Mouse (Mus musculus) kidney, embryonic 14.5 days (tissue): ENCODE results near the gene Sult2a7. TPM values are rescaled to one million over a fixed set of nuclear protein-coding genes. Genes with fewer than 3 reads are reported as not detected.

Experiments used
- ATAC-seq: fragments of 200-750 bp; cut with Nextera tagmentation; 2 replicates; pipeline ENCODE4 v1.8.0; 2017; ENCODE audit warnings: moderate number of reproducible peaks, mild to moderate bottlenecking, moderate TSS enrichment, moderate library complexity; ENCODE audit not compliant: low FRiP score, low TSS enrichment
- H3K27ac ChIP-seq: fragments of 300-500 bp; sonication (generic); 2 replicates; pipeline ENCODE4 v1.5.1; 2014; ENCODE audit warnings: low read depth, mild to moderate bottlenecking, low read length, moderate library complexity, mixed read lengths
- H3K27me3 ChIP-seq: fragments of 300-500 bp; sonication (generic); 2 replicates; pipeline ENCODE4 v1.6.1; 2014; ENCODE audit warnings: mild to moderate bottlenecking, low read length; ENCODE audit not compliant: control insufficient read depth, insufficient read depth
- H3K36me3 ChIP-seq: fragments of 300-500 bp; sonication (generic); 2 replicates; pipeline ENCODE4 v1.6.1; 2014; ENCODE audit warnings: low read length, mixed read lengths; ENCODE audit not compliant: control insufficient read depth, insufficient read depth
- H3K4me1 ChIP-seq: fragments of 300-500 bp; sonication (generic); 2 replicates; pipeline ENCODE4 v1.6.1; 2014; ENCODE audit warnings: low read length, mixed read lengths; ENCODE audit not compliant: control insufficient read depth, insufficient read depth
- H3K4me2 ChIP-seq: fragments of 300-500 bp; sonication (generic); replicated peaks from 2 replicates; pipeline ENCODE4 v1.6.1; 2014; ENCODE audit warnings: low read depth, mild to moderate bottlenecking, low read length
- H3K4me3 ChIP-seq: fragments of 300-500 bp; sonication (generic); 2 replicates; pipeline ENCODE4 v1.5.1; 2014; ENCODE audit warnings: mild to moderate bottlenecking, low read length
- H3K9ac ChIP-seq: fragments of 300-500 bp; sonication (generic); 2 replicates; pipeline ENCODE4 v1.6.1; 2014; ENCODE audit warnings: low read depth, mild to moderate bottlenecking, low read length, moderate library complexity
- H3K9me3 ChIP-seq: fragments of 300-500 bp; sonication (generic); 2 replicates; pipeline ENCODE4 v1.6.1; 2016; ENCODE audit warnings: low read length; ENCODE audit not compliant: control insufficient read depth
- WGBS: fragments of 180-500 bp; shearing (Covaris S2); extraction: QIAGEN DNeasy Blood & Tissue Kit; methylation state at CpG from one replicate; pipeline ENCODE4 v1.1.7; 2014; 5-methylcytosine and 5-hydroxymethylcytosine counted together
- polyA plus RNA-seq: library from polyadenylated mRNA; unstranded; fragments of >200 nt; fragmentation: Nextera tagmentation; extraction: Ambion mirVana; gene quantifications from 2 replicates; pipeline ENCODE4 v1.2.1, GENCODE M21; 2014

The Sult2a7 gene
- not detected in 2 replicates for polyA plus RNA-seq

- H3K9ac ChIP-seq = no peak within 1 kb of the TSS
- WGBS = 93% methylated on average over 4 of the region's 4 CpGs
- no peak within 1 kb of the TSS for H3K4me2 ChIP-seq
- ATAC-seq = no peak
- H3K4me1 ChIP-seq = no peaks in the 10 kb centered on the region
- no peaks in the 10 kb centered on the region for H3K27me3 ChIP-seq
- no peak within 1 kb of the TSS for H3K27ac ChIP-seq
- H3K36me3 ChIP-seq = no peaks in the 10 kb centered on the region
- peaks cover 8% of the 10 kb centered on the region; the same call in 1 of the 2 replicates for H3K9me3 ChIP-seq
- H3K4me3 ChIP-seq = no peak within 1 kb of the TSS
Observed at GRCm38 (mm10) chr7:14494130-14494529, at the start of gene Sult2a7. Sult2a7 (minus strand) TSS chr7:14494230.

DNA sequence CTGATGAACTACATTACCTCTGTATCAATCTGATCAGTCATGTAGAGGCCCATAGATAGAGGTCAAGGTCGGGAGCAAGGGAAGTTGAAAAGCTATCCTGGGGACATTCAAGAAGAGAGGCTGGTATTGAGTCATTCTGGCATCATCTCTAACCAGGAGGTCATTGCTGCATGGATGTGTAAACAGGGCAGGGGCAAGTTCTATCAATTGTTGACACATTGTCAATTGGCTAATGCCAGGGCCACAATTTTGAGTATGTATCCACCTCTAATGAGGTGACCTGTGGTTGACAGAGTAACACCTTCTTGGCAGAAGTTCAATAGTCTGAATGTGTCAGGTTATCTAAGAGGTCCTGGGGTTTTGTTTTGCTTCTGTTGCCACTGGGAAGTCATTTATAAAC lies 31.2 kb upstream of the Sult2a7 start:
- no peak overlapping the region for H3K4me3 ChIP-seq
- peaks cover 16% of the 10 kb centered on the region for H3K9me3 ChIP-seq
- no peaks in the 10 kb centered on the region for H3K4me1 ChIP-seq
- ATAC-seq = no peak
- H3K27ac ChIP-seq = no peak overlapping the region
- no peak overlapping the region for H3K9ac ChIP-seq
- WGBS = 67% methylated on average over 1 of the region's 1 CpGs
- no peak overlapping the region for H3K4me2 ChIP-seq
- H3K27me3 ChIP-seq = no peaks in the 10 kb centered on the region
- H3K36me3 ChIP-seq = no peaks in the 10 kb centered on the region

DNA sequence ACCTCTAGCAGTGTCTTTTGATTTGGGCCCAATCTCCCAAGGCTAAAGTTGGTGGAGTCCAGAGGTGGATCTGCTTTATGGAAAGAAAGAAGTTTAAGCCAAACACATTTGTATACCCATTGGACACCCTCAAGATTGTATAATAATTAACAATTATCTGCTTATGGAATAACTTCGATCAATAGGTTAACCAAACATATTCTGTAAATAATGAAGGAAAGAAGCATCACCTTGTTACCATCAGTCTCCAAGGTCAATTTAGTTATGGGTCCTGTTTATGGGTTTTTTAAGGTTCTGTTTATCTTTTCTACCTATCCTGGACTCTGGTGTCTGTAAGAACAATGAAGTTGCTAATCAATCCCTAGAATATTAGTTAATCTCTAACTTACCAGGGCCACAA lies 28.6 kb upstream of the Sult2a7 start:
- Histone ChIP-seq H3K9ac (no peak overlapping the region), H3K27me3 (no peaks in the 10 kb centered on the region), H3K4me3 (no peak overlapping the region), H3K36me3 (no peaks in the 10 kb centered on the region), H3K4me1 (no peaks in the 10 kb centered on the region), H3K9me3 (peaks cover 19% of the 10 kb centered on the region), H3K4me2 (no peak overlapping the region), H3K27ac (no peak overlapping the region)
- 89% methylated on average over 1 of the region's 1 CpGs for WGBS
- no peak for ATAC-seq

DNA sequence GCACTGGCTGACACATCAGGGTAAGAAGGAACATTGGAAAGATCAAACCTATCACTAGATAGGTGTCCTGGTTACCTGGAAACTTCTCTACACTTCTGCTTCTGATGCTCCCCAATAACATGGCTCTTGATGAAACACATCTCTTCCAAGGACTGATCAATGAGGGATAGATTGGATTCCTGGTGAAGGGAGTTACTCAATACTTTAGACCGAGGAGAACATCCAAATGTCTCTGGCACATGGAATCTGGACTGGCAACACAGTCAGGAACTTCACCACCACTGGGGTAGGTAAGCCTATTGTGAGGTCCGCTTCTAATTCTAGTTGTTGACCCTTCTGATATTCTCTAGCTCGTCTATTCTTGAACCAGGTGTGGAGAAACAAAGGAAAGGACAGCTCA lies 24.3 kb upstream of the Sult2a7 start:
- 80% methylated on average over 3 of the region's 3 CpGs for WGBS
- Histone ChIP-seq H3K27ac (no peak overlapping the region), H3K4me3 (no peak overlapping the region), H3K4me1 (no peaks in the 10 kb centered on the region), H3K9me3 (peaks cover 16% of the 10 kb centered on the region), H3K27me3 (no peaks in the 10 kb centered on the region), H3K4me2 (no peak overlapping the region), H3K9ac (no peak overlapping the region), H3K36me3 (no peaks in the 10 kb centered on the region)
- no peak for ATAC-seq

- Histone ChIP-seq H3K27ac (no peak overlapping the region), H3K4me2 (no peak overlapping the region), H3K9me3 (peaks cover 8% of the 10 kb centered on the region; the same call in 1 of the 2 replicates), H3K4me1 (no peaks in the 10 kb centered on the region), H3K27me3 (no peaks in the 10 kb centered on the region), H3K4me3 (no peak overlapping the region), H3K36me3 (no peaks in the 10 kb centered on the region), H3K9ac (no peak overlapping the region)
- ATAC-seq = no peak
- 76% methylated on average over 3 of the region's 3 CpGs for WGBS
Observed at GRCm38 (mm10) chr7:14492886-14493285, 1.1 kb downstream of the Sult2a7 start.

DNA sequence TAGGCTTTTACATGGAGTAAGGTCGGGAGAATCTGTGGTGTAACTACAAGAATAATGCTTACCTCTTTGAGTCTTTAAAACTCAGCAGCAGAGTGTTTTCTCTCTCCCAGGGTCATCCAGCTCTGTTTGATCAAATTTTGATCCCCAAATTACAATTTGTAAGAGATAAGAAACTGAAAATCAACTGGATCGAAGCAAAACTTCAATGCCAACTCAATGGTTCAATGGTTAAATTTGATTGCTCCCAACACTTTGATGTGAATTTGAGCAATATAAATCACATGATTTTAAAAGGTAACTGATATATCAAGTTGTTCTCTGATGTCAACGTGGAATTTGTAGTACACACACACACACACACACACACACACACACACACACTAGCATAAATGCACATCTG lies 47.5 kb downstream of the Sult2a7 start, which contains the start of gene Sult2a8:
Gene Sult2a8 (minus strand): TSS at position 236 of the 400 bp plus-strand sequence.
- Histone ChIP-seq H3K36me3 (no peaks in the 10 kb centered on the region), H3K9me3 (peaks cover 6% of the 10 kb centered on the region; the same call in 1 of the 2 replicates), H3K27me3 (no peaks in the 10 kb centered on the region), H3K9ac (no peak within 1 kb of the TSS), H3K27ac (no peak within 1 kb of the TSS), H3K4me1 (no peaks in the 10 kb centered on the region), H3K4me3 (no peak within 1 kb of the TSS), H3K4me2 (no peak within 1 kb of the TSS)
- ATAC-seq = no peak
- 73% methylated on average over 3 of the region's 3 CpGs for WGBS

DNA sequence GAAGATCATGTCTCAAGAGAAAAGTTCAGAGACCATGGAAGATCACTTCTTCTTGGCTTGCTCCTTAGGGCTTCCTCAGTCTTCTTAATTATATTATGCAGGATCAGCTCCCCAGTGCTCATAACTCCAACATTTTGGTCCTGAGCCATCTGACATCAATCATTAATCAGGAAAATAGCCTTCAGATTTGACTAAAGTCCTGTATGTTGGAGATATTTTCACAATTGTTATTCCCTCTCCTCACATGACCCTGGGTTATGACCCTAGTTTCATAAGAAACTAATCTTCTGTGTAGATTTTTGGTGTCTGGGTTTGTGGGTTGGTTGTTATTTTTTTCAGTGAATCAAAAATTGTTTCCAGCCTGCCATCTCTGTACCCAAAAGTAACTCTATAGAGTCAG lies 54.4 kb downstream of the Sult2a7 start:
- H3K9me3 ChIP-seq = 0 out of 2 replicates have a peak, but pooled peaks cover 4% of the 10 kb centered on the region
- no peaks in the 10 kb centered on the region for H3K27me3 ChIP-seq
- no peaks in the 10 kb centered on the region for H3K36me3 ChIP-seq
- no peak overlapping the region for H3K4me3 ChIP-seq
- no peak overlapping the region for H3K9ac ChIP-seq
- H3K27ac ChIP-seq = no peak overlapping the region
- no peak for ATAC-seq
- H3K4me2 ChIP-seq = no peak overlapping the region
- no peaks in the 10 kb centered on the region for H3K4me1 ChIP-seq

GRCm38 (mm10) chr7:14438484-14438883 lies 55.5 kb downstream of the Sult2a7 start:
- no peak for ATAC-seq
- Histone ChIP-seq H3K27me3 (no peaks in the 10 kb centered on the region), H3K4me1 (no peaks in the 10 kb centered on the region), H3K27ac (no peak overlapping the region), H3K4me3 (no peak overlapping the region), H3K36me3 (no peaks in the 10 kb centered on the region), H3K4me2 (no peak overlapping the region), H3K9ac (no peak overlapping the region), H3K9me3 (0 out of 2 replicates have a peak, but pooled peaks cover 4% of the 10 kb centered on the region)
- WGBS = 80% methylated on average over 1 of the region's 1 CpGs

DNA sequence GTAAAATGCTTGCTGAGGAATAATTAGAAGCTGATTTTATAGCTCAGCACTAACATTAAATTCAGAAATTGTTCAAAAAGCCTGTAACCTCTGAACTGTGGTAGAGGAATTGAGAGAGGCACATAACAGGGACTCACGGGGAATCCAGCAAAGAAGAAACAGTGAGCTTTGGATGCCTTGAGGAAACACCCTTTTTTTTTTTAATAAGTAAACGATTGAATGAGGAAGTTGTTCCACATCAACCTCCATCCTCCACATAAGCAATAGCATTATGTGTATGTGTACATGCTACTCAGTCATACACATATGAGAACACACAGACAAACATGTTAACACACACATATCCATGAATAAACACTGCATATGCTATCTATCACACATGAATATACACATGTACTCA lies 56.0 kb downstream of the Sult2a7 start:
- 90% methylated on average over 2 of the region's 2 CpGs for WGBS

More for the DNA sequence above, 56.0 kb downstream of the Sult2a7 start:
- Histone ChIP-seq H3K36me3 (no peaks in the 10 kb centered on the region), H3K4me1 (no peaks in the 10 kb centered on the region), H3K27me3 (no peaks in the 10 kb centered on the region), H3K9ac (no peak overlapping the region), H3K4me2 (no peak overlapping the region), H3K4me3 (no peak overlapping the region), H3K9me3 (0 out of 2 replicates have a peak, but pooled peaks cover 4% of the 10 kb centered on the region), H3K27ac (no peak overlapping the region)
- no peak for ATAC-seq
